Mouse (Mus musculus) regulatory T cell (primary cell): ENCODE results near the gene Il17rd.

Experiments used
- in situ Hi-C: fragments of 300-600 bp; cut with MboI, MseI; formaldehyde crosslinking; loops from one replicate; pipeline ENCODE4 v1.15.1; 2025; ENCODE audit warnings: high pct_unique_total_duplicates

Gene Il17rd

GRCm38 (mm10) chr14:27094247-27094646 is 55.5 kb downstream of the Il17rd start:
- in situ Hi-C loops = no loop called here

- in situ Hi-C loops = loop anchor here (5.0 kb wide), 1 partner anchor 74 kb away; no protein-coding TSS in a partner anchor
Observed at GRCm38 (mm10) chr14:27096133-27096532, 57.4 kb downstream of the Il17rd start.

DNA sequence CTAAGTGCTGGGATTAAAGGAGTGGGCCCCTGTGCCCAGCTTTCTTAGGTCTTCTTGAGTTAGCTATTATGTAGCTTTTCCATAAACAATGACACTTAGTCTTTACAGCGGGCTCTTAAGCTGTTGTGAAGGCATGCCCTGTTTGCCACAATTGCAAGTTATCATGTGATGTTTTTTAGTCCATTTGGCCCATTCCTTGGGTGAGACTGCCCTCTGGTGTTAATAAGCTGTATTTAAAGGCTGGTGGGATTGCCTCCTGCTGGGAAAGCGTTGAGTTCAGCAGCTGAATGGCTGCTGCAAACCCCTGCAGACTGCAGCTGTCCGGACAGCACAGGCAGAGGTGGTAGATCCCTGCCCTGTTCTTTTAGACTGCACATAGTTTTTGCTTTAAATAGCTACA is 58.0 kb downstream of the Il17rd start:
- in situ Hi-C loops = loop anchor here (5.0 kb wide), 1 partner anchor 74 kb away; no protein-coding TSS in a partner anchor

DNA sequence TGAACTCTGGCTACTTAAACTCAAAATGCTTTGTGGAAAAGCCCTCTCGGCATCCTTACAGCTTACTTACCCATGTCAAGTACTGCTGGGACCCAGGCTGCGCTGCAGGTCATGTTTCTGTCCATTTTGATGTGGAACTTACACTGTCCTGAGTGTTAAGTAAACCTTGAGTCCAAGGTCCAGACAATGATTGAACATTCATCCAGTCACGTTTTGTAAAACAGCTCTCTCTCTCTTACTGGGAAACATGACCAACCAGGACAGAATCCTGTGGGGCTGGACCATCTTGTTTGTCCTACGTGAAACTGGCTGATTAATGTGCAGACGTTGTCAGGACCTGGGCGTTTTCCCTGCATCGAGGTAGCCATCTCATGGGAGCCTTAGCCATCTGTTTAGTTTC is 63.0 kb downstream of the Il17rd start:
- in situ Hi-C loops = no loop called here

DNA sequence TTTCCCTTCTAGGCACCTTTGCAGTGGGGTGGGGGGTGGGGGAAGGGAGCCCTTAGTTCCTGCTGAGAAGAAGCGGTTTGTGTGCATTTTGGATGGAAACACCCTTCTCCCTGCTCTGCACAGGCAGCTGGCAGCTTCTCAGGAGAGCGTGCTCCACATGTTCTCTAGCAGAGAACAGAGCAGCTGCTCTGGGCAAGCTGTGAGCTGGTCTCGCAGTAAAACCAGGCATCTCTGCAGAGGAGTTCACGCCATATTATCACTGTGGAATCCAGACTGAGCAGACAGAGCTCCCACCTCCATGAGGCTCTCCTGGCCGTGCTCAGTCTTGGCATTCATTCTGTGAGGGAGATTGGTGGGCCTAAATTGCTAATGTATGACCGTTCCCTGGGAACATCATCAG is 64.0 kb downstream of the Il17rd start:
- in situ Hi-C loops = no loop called here

GRCm38 (mm10) chr14:27105731-27106457 is 67.2 kb downstream of the Il17rd start:
- in situ Hi-C loops = no loop called here

DNA sequence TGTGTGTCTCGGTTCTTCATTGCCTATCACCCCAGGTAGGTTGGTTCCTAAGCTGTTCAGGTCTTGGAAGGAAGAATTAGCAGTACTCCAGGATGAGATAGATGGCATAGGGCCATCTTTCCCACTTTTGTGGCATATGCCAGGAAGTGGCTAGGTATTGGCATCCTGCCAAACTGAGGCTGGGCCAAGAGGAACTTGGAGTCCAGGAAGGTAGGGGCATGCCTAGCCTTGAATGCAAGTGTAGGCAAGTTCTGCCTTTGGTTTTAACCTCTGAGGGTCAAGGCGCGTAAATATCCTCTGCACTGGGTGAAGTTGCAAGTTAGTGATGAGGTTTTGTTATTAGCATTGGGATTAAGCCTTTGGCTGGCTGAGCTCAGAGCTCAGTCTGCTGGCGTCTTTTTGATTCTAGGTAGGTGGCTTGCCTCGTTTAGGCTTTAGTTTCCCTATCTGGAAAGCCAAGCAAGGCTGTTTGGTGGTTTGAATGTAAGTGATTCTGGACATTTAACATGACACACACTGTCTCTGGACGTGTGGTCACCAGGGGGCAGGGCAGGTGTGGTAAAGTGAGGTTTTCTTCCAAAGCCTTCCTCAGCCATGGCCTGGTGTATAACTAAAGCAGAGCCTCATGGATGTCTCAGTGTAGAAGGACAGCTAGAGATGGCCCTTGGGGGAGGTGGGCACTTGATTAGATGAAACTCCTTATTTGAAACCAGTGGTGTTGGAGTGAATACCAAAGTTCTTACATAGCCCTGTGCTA is 70.2 kb downstream of the Il17rd start:
- in situ Hi-C loops = no loop called here

DNA sequence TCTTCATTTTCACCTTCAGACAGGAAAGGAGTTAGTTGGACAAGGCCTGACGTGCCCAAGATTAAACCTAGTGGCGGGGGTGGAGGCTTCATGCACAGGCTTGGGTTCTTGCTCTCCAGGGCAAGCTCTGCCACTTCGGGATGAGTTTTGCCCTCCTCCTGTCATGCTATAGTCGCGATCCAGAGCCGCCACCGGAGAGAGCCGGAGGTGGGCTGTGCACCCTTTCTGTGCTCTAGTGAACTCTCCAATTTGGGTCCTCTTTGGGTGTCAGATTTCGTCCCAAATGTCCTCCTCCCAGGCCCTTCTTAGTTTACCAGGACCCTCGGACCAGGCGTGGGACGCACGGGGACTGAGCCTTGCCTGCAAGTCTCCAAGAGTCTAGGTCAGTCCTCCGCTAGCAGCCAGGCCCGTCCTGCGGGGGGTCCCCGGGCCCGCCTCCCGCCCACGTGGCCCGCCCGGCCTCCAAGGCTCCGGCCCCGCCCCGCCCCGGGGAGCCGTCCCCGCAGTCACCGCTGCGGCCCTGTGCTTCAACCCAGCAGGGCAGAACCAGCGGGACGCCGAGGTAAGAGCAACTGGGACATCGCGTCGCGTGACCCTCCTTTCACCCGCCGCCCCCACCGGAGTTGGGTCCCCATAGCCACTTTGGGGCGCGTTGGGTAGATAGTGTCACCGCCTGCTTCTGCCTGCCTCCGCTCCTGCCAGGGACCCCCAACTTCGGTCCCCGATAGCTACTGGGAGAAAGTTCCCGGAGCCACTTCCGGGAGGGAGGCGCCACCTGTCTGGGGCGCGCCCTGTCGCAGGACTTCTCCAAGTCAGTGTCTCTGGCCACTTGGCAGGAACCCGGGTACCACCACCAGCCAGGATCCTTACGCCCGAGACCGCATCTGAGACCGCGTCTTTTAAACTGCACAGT is 75.9 kb downstream of the Il17rd start, which contains the start of gene Arhgef3:
Gene Arhgef3, plus strand, starts transcription at position 538 of the 913 bp plus-strand sequence.
- in situ Hi-C loops = no loop called here

DNA sequence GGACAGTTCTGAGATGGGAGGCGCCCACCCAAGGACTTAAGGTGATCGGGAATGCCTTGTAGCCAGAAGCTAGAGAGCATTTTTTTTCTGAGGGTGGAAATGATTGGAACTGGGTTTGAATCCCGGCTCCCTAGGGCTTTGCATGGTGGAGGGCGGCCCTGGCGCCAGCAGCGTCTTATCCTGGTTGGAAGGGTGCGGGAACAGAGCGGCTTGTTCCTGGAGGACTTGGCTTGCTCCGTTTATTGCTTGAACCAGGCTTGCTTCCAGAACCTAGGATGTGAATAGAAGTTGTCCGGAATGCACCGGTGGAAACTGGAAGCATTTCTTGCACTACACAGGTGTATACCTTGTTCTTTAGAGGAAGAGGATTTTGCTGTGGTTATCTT is 76.5 kb downstream of the Il17rd start:
- in situ Hi-C loops = no loop called here

DNA sequence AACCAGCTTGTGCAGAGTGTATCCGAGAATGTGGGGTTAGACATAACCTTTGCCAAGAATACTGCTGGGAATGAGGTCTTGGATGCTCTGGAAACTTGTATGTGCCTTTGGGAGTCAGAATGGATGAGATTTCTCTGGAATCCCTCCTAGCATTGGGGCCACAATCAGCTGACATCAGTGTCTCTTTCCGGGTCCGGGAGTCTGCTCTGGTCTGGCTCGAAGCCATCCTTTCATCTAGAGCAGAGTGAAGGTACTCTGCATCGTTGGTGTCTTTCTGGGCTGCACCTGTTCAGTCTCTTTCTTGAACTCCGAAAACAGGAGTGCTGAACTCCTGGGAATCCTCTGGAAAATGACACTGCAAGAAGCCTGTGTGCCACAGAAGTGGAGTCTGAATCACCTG is 77.2 kb downstream of the Il17rd start:
- in situ Hi-C loops = no loop called here

GRCm38 (mm10) chr14:27116577-27117165 is 77.9 kb downstream of the Il17rd start:
- in situ Hi-C loops = no loop called here

DNA sequence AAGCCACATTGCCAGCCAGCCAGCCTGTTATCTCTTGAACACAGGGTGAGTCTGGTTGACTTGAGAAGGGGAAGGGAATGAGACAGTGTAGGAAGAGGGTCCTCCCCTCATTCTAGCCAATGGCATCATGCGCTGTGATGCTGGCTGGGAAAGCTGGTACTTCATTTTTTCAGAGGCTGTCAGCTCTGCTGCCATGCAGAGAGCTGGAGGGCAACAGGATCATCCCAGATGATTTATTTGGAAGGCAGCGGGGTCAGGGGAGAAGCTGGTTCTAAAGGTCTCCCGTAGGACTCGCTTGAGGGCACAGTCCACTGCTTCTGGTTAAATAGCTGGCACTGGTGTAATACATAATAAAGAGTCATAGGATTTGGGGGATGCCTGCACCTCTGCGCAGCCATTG is 79.8 kb downstream of the Il17rd start:
- in situ Hi-C loops = no loop called here

GRCm38 (mm10) chr14:27122646-27123045 is 83.9 kb downstream of the Il17rd start:
- in situ Hi-C loops = no loop called here

DNA sequence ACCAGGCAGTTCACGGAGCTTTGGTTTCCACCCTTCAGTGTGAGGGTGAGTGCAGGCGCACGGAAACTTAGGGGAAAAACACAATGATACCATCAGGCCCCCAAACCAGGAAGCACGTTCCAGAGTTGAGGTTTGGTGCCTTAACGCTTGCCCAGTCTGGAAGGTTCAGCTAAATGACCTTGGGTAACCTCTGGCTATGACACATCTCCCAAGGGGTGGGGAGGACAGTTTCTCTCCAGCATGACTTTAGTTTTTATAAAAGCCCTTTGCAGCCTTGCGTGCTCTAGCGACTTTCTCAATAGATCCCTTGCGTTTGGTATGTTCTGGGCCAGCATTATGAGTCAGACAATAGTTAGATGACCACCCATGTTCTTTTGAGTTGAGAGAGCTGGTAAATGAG is 84.8 kb downstream of the Il17rd start:
- in situ Hi-C loops = no loop called here

GRCm38 (mm10) chr14:27130031-27130430 is 91.3 kb downstream of the Il17rd start:
- in situ Hi-C loops = no loop called here

DNA sequence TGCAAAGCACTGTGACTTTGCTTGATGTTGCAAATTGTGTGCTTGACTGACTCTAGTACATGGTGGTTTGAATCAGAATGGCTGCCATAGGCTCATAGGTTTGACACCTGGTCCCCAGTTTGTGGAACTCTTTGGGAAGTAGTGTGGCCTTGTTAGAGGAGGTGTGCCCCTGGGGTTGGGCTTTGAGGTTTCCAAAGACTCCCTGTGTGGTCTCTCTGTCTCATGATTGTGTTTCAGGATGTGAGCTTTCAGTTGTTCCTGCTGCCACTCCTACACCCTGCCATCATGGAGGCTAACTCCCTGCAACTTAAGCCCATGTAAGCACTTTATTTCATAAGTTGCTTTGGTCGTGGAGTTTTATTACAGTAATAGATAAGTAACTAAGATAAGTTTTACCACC is 91.9 kb downstream of the Il17rd start:
- in situ Hi-C loops = no loop called here

GRCm38 (mm10) chr14:27131521-27131920 is 92.8 kb downstream of the Il17rd start:
- in situ Hi-C loops = no loop called here

- in situ Hi-C loops = no loop called here
Observed at GRCm38 (mm10) chr14:27138891-27139290, 100.2 kb downstream of the Il17rd start.

- in situ Hi-C loops = no loop called here
Observed at GRCm38 (mm10) chr14:27139968-27140367, 101.2 kb downstream of the Il17rd start.

DNA sequence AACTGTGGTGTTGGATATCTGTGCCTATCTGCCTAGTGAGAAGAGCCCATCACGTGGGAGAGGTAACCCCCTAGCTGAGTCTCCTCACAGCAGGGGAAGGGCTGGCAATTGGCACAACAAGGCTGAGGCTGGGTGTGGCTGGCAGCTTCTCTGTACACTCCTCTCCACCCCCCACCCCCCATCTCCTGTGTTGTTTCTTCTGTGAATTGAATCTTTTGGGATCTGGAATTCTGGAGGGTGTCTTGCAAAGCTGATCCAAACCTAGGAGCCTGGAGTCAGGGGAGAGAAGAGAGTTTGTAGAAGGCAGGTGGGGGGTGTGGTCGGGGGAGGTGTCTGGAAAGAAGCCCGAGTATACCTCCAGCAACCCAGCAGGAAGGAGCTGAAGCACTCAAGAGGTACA is 102.7 kb downstream of the Il17rd start:
- in situ Hi-C loops = no loop called here

DNA sequence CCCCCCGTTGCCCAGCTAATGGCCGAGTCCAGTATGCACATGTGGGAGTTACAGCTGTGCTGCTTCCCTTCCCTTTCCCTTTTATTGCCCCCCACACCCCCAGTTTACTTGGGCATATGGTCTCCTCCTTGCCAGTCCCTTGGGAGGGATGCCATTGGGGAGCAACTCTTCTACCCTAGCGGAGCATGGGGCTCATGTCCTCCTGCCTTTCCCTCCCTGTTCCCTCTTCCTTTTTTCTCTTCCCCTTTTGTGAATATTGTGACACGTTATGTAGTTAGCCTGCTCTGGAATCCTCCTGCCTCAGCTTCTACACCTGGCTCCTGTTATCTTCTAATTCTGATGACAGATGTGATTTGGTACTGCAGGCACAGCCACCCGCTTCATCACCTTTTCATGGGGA is 103.9 kb downstream of the Il17rd start:
- in situ Hi-C loops = no loop called here
